Mouse (Mus musculus) MN1 (cell line): ENCODE results near the gene Hephl1.

ENCODE experiments used
- DNase-seq: peaks from one replicate; pipeline ENCODE4 v3.0.0-alpha.2; 2016; ENCODE audit warnings: low spot score

Gene Hephl1

DNA sequence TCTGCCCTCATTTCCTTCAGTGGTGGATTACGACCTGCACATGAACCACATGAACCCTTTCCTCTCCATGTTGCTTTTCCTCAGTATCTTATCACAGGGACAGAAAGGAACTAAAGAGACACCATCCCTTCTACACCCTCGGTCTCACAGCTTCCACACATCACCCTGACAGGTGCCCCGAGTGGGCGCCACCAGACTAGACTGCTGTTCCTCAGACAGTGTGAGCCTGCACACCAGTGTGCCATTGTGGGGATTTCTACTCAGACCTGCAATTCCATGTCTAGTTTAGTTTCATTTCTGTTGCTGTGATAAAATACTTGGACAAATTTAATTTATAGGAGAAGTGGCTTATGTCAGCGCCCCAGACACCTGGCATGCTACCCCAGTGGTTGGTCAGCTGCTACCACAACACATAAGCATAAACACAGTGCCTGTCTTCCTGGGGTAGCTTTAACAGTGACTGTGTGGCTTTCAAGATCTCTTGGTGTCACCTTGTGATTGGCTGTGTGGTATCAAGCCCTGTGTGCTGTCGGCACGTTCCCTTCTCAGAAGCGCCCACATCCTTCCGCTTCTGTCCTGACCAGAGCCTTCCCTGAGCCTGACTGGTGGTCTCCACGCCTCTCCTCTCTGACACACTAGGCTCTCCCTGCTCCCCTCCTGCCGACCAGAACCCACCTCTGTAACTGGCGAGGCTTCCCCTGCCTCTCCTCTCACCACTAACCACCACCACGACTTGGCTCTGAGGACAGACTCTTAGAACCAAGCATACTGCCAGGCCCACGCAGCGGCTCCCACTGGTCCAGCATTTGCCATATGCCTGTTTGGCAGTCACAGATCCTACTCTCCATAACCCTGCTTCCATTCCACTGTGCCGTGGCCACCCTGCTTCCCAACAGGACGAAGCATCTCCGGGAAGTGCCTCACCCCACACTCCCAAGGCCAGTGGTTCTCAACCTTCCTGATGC is 93.8 kb downstream of the Hephl1 start:
- DNase-seq: no peak

- DNase-seq: peak; percentile 52
Observed at GRCm38 (mm10) chr9:15015223-15015956, 96.5 kb downstream of the Hephl1 start.

- no peak for DNase-seq
Observed at GRCm38 (mm10) chr9:15007566-15007965, 104.3 kb downstream of the Hephl1 start.

DNA sequence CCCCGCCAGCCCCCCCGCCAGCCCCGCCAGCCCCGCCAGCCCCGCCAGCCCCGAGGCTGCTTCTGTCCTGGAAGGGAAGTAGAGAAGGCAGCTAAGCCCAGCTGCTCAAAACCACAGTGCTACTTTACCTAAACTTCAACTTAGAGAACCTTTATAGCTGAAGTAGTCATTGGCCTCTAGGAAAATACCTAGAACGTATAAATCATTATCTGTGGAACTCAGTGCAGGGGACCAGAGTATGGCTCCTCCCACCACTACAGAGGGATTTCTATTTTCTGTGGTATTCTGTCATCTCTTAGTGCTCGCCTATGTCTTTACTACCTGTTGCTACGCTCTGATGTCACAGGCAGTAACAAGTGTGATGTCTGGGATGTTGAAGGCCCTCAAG is 107.6 kb downstream of the Hephl1 start:
- no peak for DNase-seq

- no peak for DNase-seq
Observed at GRCm38 (mm10) chr9:15003676-15004297, 108.1 kb downstream of the Hephl1 start.

DNA sequence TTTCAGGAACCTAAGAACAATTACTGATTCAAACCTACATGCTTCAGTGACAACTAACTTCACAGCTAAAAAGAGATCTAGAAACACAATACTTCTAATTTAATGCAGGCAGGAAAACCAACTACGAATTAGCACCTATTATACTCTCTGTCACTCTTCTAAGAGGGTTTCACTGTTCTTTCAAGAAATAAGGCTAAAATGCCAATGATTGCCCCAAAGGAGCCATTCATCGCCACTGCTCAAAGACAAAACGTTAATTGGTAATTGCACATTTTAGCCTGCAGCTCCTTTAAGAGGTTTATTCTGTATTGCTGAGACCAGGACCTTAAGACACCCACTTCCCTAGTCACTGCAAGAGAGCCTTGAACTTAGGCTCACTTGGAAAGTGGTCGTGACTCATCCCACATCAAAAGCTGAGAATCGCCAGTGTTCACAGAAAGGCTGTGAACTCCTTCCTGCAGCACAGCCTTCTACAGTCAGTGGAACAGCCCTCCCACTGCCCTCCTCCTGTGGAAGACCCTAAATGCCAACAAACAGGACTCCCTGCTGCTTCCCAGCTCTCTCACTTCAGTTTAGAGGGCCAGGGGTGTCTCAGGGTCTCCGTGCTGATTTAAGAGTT is 108.8 kb downstream of the Hephl1 start:
- no peak for DNase-seq
